Mouse (Mus musculus) midbrain, embryonic 10.5 days (tissue): ENCODE measurements around the gene Tjp1. TPM values are rescaled to one million over a fixed set of nuclear protein-coding genes. Genes with fewer than 3 reads are reported as not detected.
A peak's percentile ranks its signal among the peaks of the same experiment; 100 is the strongest.

Source experiments
- DNase-seq: peaks from one replicate; pipeline ENCODE4 v3.0.0-alpha.2; 2017; ENCODE audit warnings: low spot score
- H3K27ac ChIP-seq: fragments of 300-500 bp; sonication (generic); replicated peaks from 2 replicates; pipeline ENCODE4 v1.5.1; 2016; ENCODE audit warnings: mild to moderate bottlenecking
- H3K27me3 ChIP-seq: fragments of 300-500 bp; sonication (generic); 2 replicates; pipeline ENCODE4 v1.6.1; 2016; ENCODE audit warnings: low read depth, mild to moderate bottlenecking; ENCODE audit not compliant: poor library complexity, severe bottlenecking
- H3K36me3 ChIP-seq: fragments of 300-500 bp; sonication (generic); 2 replicates; pipeline ENCODE4 v1.6.1; 2016; ENCODE audit warnings: mild to moderate bottlenecking, moderate library complexity
- H3K4me1 ChIP-seq: fragments of 300-500 bp; sonication (generic); 2 replicates; pipeline ENCODE4 v1.6.1; 2016
- H3K4me3 ChIP-seq: fragments of 300-500 bp; sonication (generic); 2 replicates; pipeline ENCODE4 v1.5.1; 2016; ENCODE audit warnings: mild to moderate bottlenecking, moderate library complexity
- H3K9me3 ChIP-seq: fragments of 300-500 bp; sonication (generic); replicated peaks from 2 replicates; pipeline ENCODE4 v1.6.1; 2016; ENCODE audit warnings: mild to moderate bottlenecking
- WGBS: fragments of 180-500 bp; shearing (Covaris S2); methylation state at CpG from one replicate; pipeline ENCODE4 v1.1.7; 2016; 5-methylcytosine and 5-hydroxymethylcytosine counted together
- polyA plus RNA-seq: library from polyadenylated mRNA; unstranded; fragments of >200 nt; fragmentation: Nextera tagmentation; extraction: Ambion mirVana; gene quantifications from 2 replicates; pipeline ENCODE4 v1.2.1, GENCODE M21; 2016

The Tjp1 gene
- polyA plus RNA-seq, 1 experiment from 2014 or later = 25.0 TPM

GRCm38 (mm10) chr7:65513451-65514179, 14.0 kb downstream of the Tjp1 start:
- H3K27me3 ChIP-seq = no peaks in the 10 kb centered on the region; the same call in 1 of the 2 replicates
- no peak overlapping the region for H3K4me3 ChIP-seq
- H3K36me3 ChIP-seq = no peaks in the 10 kb centered on the region
- peaks cover 9% of the 10 kb centered on the region for H3K4me1 ChIP-seq
- H3K27ac ChIP-seq = no peak overlapping the region
- 67% methylated on average over 10 of the region's 10 CpGs for WGBS
- no peak for DNase-seq
- no peaks in the 10 kb centered on the region for H3K9me3 ChIP-seq

- Histone ChIP-seq H3K36me3 (no peaks in the 10 kb centered on the region), H3K27ac (no peak overlapping the region), H3K4me1 (no peaks in the 10 kb centered on the region), H3K4me3 (no peak overlapping the region), H3K27me3 (no peaks in the 10 kb centered on the region), H3K9me3 (no peaks in the 10 kb centered on the region)
- WGBS = 55% methylated on average over 3 of the region's 3 CpGs
- DNase-seq = no peak
These were observed 18.2 kb downstream of the Tjp1 start for GRCm38 (mm10) chr7:65509357-65509756.

GRCm38 (mm10) chr7:65507341-65507740, 20.2 kb downstream of the Tjp1 start:
- Histone ChIP-seq H3K9me3 (no peaks in the 10 kb centered on the region), H3K4me3 (no peak overlapping the region), H3K36me3 (no peaks in the 10 kb centered on the region), H3K4me1 (no peaks in the 10 kb centered on the region), H3K27me3 (no peaks in the 10 kb centered on the region), H3K27ac (no peak overlapping the region)
- 93% methylated on average over 5 of the region's 5 CpGs for WGBS
- DNase-seq = no peak

- no peaks in the 10 kb centered on the region for H3K9me3 ChIP-seq
- DNase-seq = no peak
- H3K4me1 ChIP-seq = no peaks in the 10 kb centered on the region
- H3K4me3 ChIP-seq = no peak overlapping the region
- H3K27me3 ChIP-seq = no peaks in the 10 kb centered on the region
- H3K27ac ChIP-seq = no peak overlapping the region
- H3K36me3 ChIP-seq = no peaks in the 10 kb centered on the region
- 77% methylated on average over 10 of the region's 10 CpGs for WGBS
These were observed 24.9 kb downstream of the Tjp1 start for GRCm38 (mm10) chr7:65502486-65503322.

GRCm38 (mm10) chr7:65500746-65501145, 26.8 kb downstream of the Tjp1 start:
- no peak for DNase-seq
- Histone ChIP-seq H3K4me1 (no peaks in the 10 kb centered on the region), H3K27me3 (no peaks in the 10 kb centered on the region), H3K27ac (no peak overlapping the region), H3K4me3 (no peak overlapping the region), H3K9me3 (no peaks in the 10 kb centered on the region), H3K36me3 (no peaks in the 10 kb centered on the region)
- 79% methylated on average over 7 of the region's 7 CpGs for WGBS

GRCm38 (mm10) chr7:65497733-65498583, 29.6 kb downstream of the Tjp1 start:
- Histone ChIP-seq H3K27me3 (no peaks in the 10 kb centered on the region), H3K36me3 (no peaks in the 10 kb centered on the region), H3K9me3 (no peaks in the 10 kb centered on the region), H3K4me3 (no peak overlapping the region), H3K27ac (no peak overlapping the region; the same call in 1 of the 2 replicates), H3K4me1 (no peaks in the 10 kb centered on the region)
- WGBS = 57% methylated on average over 12 of the region's 12 CpGs
- peak; percentile 70 for DNase-seq

GRCm38 (mm10) chr7:65490526-65490925, 37.1 kb downstream of the Tjp1 start:
- no peaks in the 10 kb centered on the region for H3K36me3 ChIP-seq
- WGBS = 80% methylated on average over 7 of the region's 7 CpGs
- peaks cover 8% of the 10 kb centered on the region for H3K4me1 ChIP-seq
- H3K27ac ChIP-seq = no peak overlapping the region
- no peak overlapping the region for H3K4me3 ChIP-seq
- no peaks in the 10 kb centered on the region for H3K9me3 ChIP-seq
- no peaks in the 10 kb centered on the region for H3K27me3 ChIP-seq
- no peak for DNase-seq

GRCm38 (mm10) chr7:65489742-65490141, 37.8 kb downstream of the Tjp1 start:
- H3K4me1 ChIP-seq = peaks cover 8% of the 10 kb centered on the region
- H3K36me3 ChIP-seq = no peaks in the 10 kb centered on the region
- no peak overlapping the region for H3K4me3 ChIP-seq
- no peaks in the 10 kb centered on the region for H3K27me3 ChIP-seq
- DNase-seq = no peak
- no peaks in the 10 kb centered on the region for H3K9me3 ChIP-seq
- WGBS = 82% methylated on average over 9 of the region's 9 CpGs
- no peak overlapping the region for H3K27ac ChIP-seq

- Histone ChIP-seq H3K4me3 (no peak overlapping the region), H3K9me3 (no peaks in the 10 kb centered on the region), H3K36me3 (no peaks in the 10 kb centered on the region), H3K27ac (no peak overlapping the region), H3K27me3 (no peaks in the 10 kb centered on the region), H3K4me1 (peaks cover 8% of the 10 kb centered on the region)
- no peak for DNase-seq
- 98% methylated on average over 6 of the region's 6 CpGs for WGBS
These were observed 38.4 kb downstream of the Tjp1 start for GRCm38 (mm10) chr7:65489195-65489594.

- Histone ChIP-seq H3K27ac (peak overlapping the region; percentile 47), H3K36me3 (no peaks in the 10 kb centered on the region), H3K4me1 (peaks cover 8% of the 10 kb centered on the region), H3K4me3 (peak overlapping the region; percentile 23; the same call in 1 of the 2 replicates), H3K9me3 (no peaks in the 10 kb centered on the region), H3K27me3 (no peaks in the 10 kb centered on the region)
- peak; percentile 31 for DNase-seq
- WGBS = 17% methylated on average over 13 of the region's 13 CpGs
These were observed 41.3 kb downstream of the Tjp1 start for GRCm38 (mm10) chr7:65486259-65486681.

GRCm38 (mm10) chr7:65484170-65484778, 43.3 kb downstream of the Tjp1 start:
- Histone ChIP-seq H3K4me3 (no peak overlapping the region), H3K27me3 (no peaks in the 10 kb centered on the region), H3K4me1 (peaks cover 8% of the 10 kb centered on the region), H3K36me3 (no peaks in the 10 kb centered on the region), H3K27ac (no peak overlapping the region), H3K9me3 (no peaks in the 10 kb centered on the region)
- 79% methylated on average over 5 of the region's 5 CpGs for WGBS
- DNase-seq = no peak

- H3K4me1 ChIP-seq = peaks cover 8% of the 10 kb centered on the region
- WGBS = 71% methylated on average over 2 of the region's 2 CpGs
- DNase-seq = no peak
These were observed 45.4 kb downstream of the Tjp1 start for GRCm38 (mm10) chr7:65482216-65482615.

More at GRCm38 (mm10) chr7:65482216-65482615, 45.4 kb downstream of the Tjp1 start:
- no peaks in the 10 kb centered on the region for H3K36me3 ChIP-seq
- no peaks in the 10 kb centered on the region for H3K9me3 ChIP-seq
- H3K27ac ChIP-seq = no peak overlapping the region
- H3K4me3 ChIP-seq = no peak overlapping the region
- no peaks in the 10 kb centered on the region for H3K27me3 ChIP-seq
